Mouse (Mus musculus): ENCODE data around the gene Ltbp1. TPM values are rescaled to one million over a fixed set of nuclear protein-coding genes. Genes with fewer than 3 reads are reported as not detected.

Gene Ltbp1
- total RNA-seq, 2 experiments from 2014 or later, result 24.6 to 29.1 TPM

DNA sequence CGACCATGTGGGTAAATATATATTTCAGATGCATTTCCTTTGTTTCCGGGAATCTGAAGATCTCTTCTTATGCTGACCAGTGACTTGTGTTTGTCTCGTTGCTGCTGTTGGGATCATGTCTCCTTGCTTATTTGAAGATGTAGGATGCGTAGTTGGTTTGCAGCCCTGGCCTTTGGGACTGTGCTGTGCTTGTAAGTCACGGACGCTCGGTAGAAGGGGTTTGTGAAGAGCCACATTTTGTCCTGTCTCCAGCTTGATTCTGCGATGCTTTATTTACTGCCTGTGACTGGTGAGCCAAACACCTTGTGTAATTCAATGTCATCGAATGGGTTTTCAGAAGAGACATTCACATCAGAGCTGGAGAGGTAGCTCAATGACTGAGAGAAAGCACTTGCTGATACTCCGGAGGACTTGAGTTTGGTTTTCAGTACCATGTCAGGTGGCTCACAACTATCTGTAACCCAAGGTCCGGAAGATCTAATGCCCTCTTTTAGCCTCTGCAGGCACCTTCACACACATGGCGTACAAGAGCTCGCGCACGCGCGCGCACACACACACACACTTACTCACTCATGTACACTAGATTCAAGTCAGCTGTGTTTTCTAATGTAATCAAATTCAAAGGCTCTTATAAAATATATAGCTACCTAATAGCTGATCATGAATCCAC, 362.3 kb downstream of the Ltbp1 start:
- no peak for DNase-seq

DNA sequence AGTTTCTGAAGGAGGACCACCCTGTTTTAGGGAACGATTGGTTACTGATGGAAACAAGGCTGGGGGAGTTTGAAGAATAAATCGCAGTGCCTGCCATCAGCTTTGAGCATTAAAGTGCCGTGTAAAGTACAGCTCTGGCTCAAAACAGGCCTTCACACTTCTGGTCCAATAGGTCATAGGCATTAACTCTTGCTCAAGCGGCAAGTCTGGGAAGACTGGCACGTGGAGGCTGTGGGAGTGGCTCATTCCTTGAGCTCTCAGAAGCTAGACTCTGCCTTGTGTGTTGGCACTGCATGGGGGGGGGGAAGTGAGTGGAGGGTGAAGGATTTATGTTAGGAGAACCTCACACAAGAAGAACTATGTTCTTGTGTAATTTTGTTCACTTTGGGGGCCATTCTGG, 363.2 kb downstream of the Ltbp1 start:
- DNase-seq, result no peak

DNA sequence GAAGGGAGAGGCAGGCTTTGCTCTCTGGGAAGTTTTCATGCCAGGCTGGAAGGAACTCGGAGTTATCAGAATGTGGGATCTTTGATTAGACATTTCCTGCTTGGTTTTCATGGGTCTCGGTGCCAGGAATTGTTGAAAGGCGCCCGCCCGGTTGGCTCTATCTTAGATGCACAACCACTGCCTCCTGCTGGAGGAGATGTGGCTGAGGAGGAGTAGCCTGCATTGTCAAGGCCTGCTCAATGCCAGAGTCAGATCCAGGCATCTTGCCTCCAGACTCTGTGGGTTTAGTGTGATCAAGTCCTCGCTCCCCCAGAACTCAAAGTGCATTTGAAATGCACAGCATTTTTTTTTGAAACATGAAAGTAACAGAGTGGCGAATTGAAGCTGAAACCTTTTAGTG, 364.0 kb downstream of the Ltbp1 start:
- peak; percentile 24 for DNase-seq

GRCm38 (mm10) chr17:75370120-75370519, 364.8 kb downstream of the Ltbp1 start:
- no peak for DNase-seq

DNA sequence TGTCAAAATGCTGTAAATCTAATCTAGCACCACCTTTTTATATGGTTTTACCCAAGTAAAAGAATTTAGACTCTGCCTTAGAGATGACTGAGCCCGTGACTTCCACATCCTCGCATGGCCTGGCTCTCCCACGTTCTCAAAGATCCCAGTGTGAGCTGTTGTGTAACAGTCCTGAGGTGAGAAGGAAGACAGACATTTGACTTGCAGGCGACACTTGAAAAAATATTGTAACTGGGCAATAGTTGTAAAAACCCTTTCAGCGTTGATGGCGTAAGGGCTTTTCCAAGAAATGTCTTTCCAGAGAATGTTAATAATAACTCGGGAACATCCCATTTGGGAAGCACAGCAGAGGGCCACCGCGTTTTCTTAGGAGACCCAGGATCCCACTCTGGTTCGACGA, 366.3 kb downstream of the Ltbp1 start:
- DNase-seq, result no peak

- DNase-seq, result peak; percentile 63
Observed at GRCm38 (mm10) chr17:75372371-75372770, 367.0 kb downstream of the Ltbp1 start.

GRCm38 (mm10) chr17:75374287-75375024, 369.1 kb downstream of the Ltbp1 start:
- DNase-seq, result no peak

DNA sequence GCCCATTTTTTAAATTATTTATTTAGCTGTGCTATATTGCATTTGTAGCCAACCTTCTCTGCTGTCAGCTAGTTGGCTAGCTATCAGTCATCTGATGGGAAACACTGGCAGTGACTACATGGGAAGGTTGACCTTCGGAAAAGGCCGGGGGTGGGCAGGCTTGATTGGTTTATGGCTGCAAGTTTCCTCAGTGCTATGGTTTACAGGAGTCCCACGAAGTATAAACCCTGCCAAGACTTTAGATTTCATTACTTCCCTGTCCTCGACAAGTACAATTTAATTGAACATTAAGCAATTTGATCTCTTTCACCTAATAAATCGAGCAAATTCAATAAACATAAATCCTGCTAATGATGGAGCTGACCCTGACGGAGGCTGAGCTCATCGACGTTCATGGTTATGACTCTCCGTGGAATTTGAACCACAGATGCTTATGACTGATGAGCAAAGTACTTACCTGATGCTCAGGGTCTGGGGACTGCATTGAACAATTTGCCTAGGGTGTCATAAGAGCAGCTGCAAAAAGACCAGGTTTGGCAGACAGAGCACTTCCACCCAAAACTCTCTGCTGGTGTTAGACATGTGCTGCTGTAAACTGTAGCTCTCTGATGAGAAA, 373.0 kb downstream of the Ltbp1 start:
- DNase-seq, result no peak

- no peak for DNase-seq
Observed at GRCm38 (mm10) chr17:75380167-75380566, 374.8 kb downstream of the Ltbp1 start.

- no peak for DNase-seq
Observed at GRCm38 (mm10) chr17:75388402-75388801, 383.0 kb downstream of the Ltbp1 start.

GRCm38 (mm10) chr17:75390142-75390541, 384.8 kb downstream of the Ltbp1 start:
- DNase-seq, result no peak

DNA sequence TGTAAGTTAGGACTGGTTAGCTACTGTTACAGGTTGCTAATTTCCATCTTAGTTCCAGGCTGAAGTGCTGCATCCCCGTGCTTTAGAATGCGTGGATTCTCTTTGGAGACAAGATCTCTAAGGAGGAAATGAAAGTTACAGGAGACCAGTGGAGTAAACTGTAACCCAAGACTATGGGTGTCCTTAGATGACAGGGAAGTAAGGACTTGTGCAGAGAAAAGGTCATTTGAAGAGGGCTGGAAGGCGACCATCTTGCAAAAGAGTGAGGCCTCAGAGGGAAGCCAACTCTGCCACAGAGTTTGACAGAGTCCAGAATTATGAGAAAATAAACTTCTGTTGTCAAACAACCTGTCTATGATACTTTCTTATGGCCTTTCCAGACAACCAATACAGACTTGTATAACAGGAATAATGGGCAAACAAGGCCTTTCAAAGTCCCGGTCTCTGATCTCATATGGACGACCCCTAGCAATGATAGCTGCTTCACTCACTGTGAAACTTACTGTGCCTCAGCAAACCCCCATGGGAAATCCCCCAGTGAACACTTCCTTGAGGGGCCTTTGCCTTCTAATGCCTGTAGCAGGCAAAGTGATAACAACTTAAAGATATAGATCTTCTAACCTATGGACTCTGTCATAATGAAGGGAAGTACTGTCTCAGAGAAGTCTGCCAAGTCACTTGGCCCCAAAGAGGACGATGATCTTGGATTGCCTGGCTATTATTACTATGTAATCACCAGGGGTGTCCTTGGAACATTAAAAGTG, 386.2 kb downstream of the Ltbp1 start:
- no peak for DNase-seq

DNA sequence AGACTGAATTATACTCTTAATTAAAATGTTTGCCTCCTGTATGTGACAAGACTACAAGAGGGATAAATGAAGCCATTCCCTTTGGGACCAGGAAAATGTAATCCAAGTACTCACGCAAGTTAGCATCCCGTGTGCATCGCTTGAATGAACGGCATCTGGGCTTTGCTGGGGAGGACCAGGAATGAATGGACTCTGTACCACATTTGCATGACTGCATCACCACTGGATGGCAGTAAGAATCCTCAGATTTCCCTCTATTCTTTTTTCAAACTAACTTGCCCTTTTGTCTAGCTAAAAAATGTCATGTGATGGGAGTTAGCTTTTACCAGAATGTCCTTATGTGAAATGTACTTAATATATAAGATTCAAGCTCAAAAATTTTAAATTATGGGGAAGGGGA, 401.0 kb downstream of the Ltbp1 start:
- DNase-seq, result no peak

- no peak for DNase-seq
Observed at GRCm38 (mm10) chr17:75416861-75417260, 411.5 kb downstream of the Ltbp1 start.

DNA sequence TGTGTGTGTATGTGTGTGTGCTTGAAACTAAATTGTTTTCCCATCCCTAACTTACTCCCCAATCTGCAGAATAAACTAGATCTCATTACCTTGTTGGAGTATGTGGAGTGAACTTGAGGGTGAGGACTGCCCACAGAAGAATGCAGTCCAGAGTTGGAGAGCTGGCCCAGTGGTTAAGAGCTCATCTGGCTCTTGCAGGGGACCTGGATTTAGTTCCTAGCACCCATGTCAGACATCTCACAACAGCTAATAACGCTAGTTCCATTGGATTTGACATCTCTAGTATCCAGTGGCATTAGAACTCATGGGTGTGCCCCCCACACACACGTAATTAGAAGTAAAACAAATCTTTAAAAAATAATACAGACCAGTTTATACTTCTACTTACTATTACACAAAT, 428.8 kb downstream of the Ltbp1 start:
- no peak for DNase-seq

GRCm38 (mm10) chr17:75434871-75435270, 429.5 kb downstream of the Ltbp1 start:
- no peak for DNase-seq

- no peak for DNase-seq
Observed at GRCm38 (mm10) chr17:75435599-75435998, 430.2 kb downstream of the Ltbp1 start, which contains the start of gene Rasgrp3. Gene Rasgrp3 (plus strand): TSS chr17:75435896.

DNA sequence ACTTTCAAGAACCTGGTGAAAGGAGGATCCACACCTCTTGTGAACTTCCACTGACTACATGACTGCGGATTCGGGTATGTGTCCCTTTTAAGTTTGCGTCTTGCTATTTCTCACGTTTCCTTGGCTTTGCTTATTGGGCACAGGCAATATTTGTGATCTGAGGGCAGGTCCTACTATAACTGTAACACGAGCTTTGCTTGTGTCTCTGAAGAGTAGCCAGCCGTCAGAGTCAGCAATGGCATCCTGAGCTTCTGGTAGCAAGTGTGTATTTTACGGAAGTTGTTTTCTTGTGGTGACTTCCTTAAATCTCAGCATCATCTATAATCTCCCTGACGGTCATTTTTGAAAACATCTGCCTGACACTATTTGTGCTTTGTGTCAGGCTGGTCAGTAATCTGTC, 430.7 kb downstream of the Ltbp1 start:
- DNase-seq, result no peak

GRCm38 (mm10) chr17:75436819-75437218, 431.5 kb downstream of the Ltbp1 start:
- no peak for DNase-seq

DNA sequence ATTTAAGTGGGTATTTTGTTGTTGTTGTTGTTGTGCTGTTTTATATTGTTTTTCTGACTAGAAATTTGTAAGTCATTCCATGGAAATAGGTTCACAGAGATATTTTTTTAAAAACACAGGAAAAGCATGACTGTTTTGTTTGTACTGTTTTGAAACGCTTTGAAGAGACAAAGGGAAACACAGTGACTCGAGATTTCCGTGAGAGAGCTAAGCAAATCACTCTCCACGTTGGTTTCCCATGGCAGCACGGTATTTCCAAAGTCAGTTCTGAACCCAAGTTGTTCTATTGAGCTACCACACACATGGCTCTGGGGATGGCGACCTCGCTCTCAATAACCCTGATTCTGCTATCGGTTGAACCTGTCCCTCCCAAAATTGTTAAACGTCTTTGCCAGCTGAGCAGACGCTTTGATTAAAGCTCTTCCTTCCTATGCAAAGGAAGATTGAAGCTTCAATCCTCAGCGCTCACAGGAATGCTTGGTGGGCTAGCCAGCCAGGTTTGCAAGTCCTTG, 431.9 kb downstream of the Ltbp1 start:
- DNase-seq, result no peak

- DNase-seq, result no peak
Observed at GRCm38 (mm10) chr17:75438162-75438561, 432.8 kb downstream of the Ltbp1 start.

DNA sequence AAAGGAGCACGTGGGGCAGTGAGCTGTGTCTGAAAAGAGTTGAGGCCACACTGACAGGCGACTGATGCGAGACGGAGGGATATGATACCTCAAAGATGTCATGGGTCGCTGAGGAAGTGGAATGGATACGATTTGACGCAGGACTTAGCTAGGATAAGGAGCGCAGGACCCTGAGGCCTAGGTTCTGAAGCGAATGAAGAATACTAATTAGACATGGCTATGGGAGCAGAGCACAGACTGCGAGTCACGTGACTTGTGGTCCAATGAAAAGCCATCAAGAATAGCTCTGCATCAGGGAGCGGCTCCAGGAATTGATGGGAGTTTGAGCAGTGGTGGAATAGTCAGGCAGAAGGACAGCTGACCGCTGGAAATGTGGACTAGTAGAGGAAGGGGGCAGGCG, 433.7 kb downstream of the Ltbp1 start:
- DNase-seq, result no peak

- no peak for DNase-seq
Observed at GRCm38 (mm10) chr17:75440619-75441018, 435.3 kb downstream of the Ltbp1 start.

Data from gastrocnemius, postnatal 10 days (tissue).